Mouse (Mus musculus): ENCODE results near the gene Txnrd1. TPM values are rescaled to one million over a fixed set of nuclear protein-coding genes. Genes with fewer than 3 reads are reported as not detected.
A peak's percentile ranks its signal among the peaks of the same experiment; 100 is the strongest.

The Txnrd1 gene
- polyA plus RNA-seq, 1 experiment: 32.2 TPM

DNA sequence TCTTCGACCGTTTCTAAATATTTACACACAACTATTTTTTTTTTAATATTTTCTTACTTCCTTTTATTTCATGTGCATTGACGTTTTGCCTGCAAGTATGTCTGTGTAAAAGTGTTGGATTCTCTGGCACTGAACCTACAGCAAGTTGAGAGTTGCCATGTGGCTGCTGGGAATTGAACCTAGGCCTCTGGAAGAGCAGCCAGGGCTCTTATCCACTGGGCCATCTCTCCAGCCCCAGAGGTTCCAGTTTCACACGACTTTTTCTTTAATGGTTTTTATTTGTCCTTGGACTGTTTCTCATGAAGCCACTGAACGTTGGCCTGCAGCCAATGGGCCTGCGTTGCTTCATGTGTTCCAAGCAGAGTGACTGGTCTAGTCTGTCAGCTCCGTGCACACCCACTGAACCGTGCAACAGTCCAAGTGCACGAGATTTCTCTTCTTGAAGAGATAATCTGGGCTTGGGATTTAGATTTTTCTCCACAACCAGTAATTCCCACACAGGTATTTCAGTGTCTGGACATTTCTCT is 55.8 kb downstream of the Txnrd1 start:
- 49% methylated on average over 9 of the region's 9 CpGs for WGBS
- no peak overlapping the region for H3K4me3 ChIP-seq (ENCODE audit: control insufficient read depth, insufficient read depth, low read length)
- DNase-seq: no peak
- TF ChIP-seq POLR2A (IDR thresholded peaks at IDR 0.05; ENCODE audit: control insufficient read depth, extremely low read depth, insufficient read depth, low read length, poor library complexity) (no peak), CTCF (IDR thresholded peaks at IDR 0.05; ENCODE audit: borderline replicate concordance, control insufficient read depth, extremely low read depth, insufficient read depth, low read length, poor library complexity) (no peak)
- H3K36me3 ChIP-seq (ENCODE audit: control insufficient read depth, insufficient read depth, low read length): peaks cover 24% of the 10 kb centered on the region
- H3K4me1 ChIP-seq (replicated peaks; ENCODE audit: control insufficient read depth, insufficient read depth, low read length): peaks cover 42% of the 10 kb centered on the region
- no peaks in the 10 kb centered on the region for H3K27me3 ChIP-seq (ENCODE audit: control insufficient read depth, insufficient read depth, low read length)
- no peak overlapping the region for H3K27ac ChIP-seq (ENCODE audit: control insufficient read depth, insufficient read depth, low read length)

DNA sequence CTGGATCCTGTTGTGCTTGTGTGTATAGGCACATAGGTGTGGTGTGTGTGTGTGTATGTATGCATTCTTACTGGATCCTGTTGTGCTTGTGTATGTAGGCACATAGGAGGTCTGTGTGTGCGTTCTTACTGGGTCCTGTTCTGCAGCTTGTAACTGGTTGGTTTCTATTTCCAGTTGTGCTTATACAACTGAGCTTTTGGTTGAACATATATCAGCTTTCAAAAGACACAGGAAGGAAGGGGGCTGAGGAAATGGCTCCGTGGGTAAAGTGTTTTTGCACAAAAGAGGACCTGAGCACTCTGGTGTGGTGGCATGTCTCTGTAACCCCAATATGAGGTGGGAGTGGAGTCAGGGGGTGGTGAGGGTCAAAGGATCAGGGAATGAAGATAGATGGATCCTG is 57.2 kb downstream of the Txnrd1 start:
- H3K36me3 ChIP-seq (ENCODE audit: control insufficient read depth, insufficient read depth, low read length): peaks cover 13% of the 10 kb centered on the region
- TF ChIP-seq POLR2A (IDR thresholded peaks at IDR 0.05; ENCODE audit: control insufficient read depth, extremely low read depth, insufficient read depth, low read length, poor library complexity) (no peak), CTCF (IDR thresholded peaks at IDR 0.05; ENCODE audit: borderline replicate concordance, control insufficient read depth, extremely low read depth, insufficient read depth, low read length, poor library complexity) (no peak)
- no peak for DNase-seq
- 6% methylated on average over 2 of the region's 2 CpGs for WGBS
- no peak overlapping the region for H3K4me3 ChIP-seq (ENCODE audit: control insufficient read depth, insufficient read depth, low read length)
- H3K4me1 ChIP-seq (replicated peaks; ENCODE audit: control insufficient read depth, insufficient read depth, low read length): peaks cover 47% of the 10 kb centered on the region
- no peaks in the 10 kb centered on the region; the same call in 1 of the 2 replicates for H3K27me3 ChIP-seq (ENCODE audit: control insufficient read depth, insufficient read depth, low read length)
- peak overlapping the region; percentile 83 for H3K27ac ChIP-seq (ENCODE audit: control insufficient read depth, insufficient read depth, low read length)

- Histone ChIP-seq H3K4me3 (ENCODE audit: control insufficient read depth, insufficient read depth, low read length) (no peak overlapping the region), H3K27me3 (ENCODE audit: control insufficient read depth, insufficient read depth, low read length) (no peaks in the 10 kb centered on the region; the same call in 1 of the 2 replicates), H3K36me3 (ENCODE audit: control insufficient read depth, insufficient read depth, low read length) (peaks cover 13% of the 10 kb centered on the region), H3K4me1 (replicated peaks; ENCODE audit: control insufficient read depth, insufficient read depth, low read length) (peaks cover 47% of the 10 kb centered on the region), H3K27ac (ENCODE audit: control insufficient read depth, insufficient read depth, low read length) (peak overlapping the region; percentile 82)
- DNase-seq: no peak
- TF ChIP-seq POLR2A (IDR thresholded peaks at IDR 0.05; ENCODE audit: control insufficient read depth, extremely low read depth, insufficient read depth, low read length, poor library complexity): no peak
- TF ChIP-seq CTCF (IDR thresholded peaks at IDR 0.05; ENCODE audit: borderline replicate concordance, control insufficient read depth, extremely low read depth, insufficient read depth, low read length, poor library complexity): no peak
- WGBS: 56% methylated on average over 7 of the region's 7 CpGs
These were observed 57.7 kb downstream of the Txnrd1 start for GRCm38 (mm10) chr10:82891427-82891826.

- no peak overlapping the region for H3K4me3 ChIP-seq (ENCODE audit: control insufficient read depth, insufficient read depth, low read length)
- no peak for DNase-seq
- peaks cover 42% of the 10 kb centered on the region for H3K4me1 ChIP-seq (replicated peaks; ENCODE audit: control insufficient read depth, insufficient read depth, low read length)
- TF ChIP-seq POLR2A (IDR thresholded peaks at IDR 0.05; ENCODE audit: control insufficient read depth, extremely low read depth, insufficient read depth, low read length, poor library complexity) (no peak), CTCF (IDR thresholded peaks at IDR 0.05; ENCODE audit: borderline replicate concordance, control insufficient read depth, extremely low read depth, insufficient read depth, low read length, poor library complexity) (no peak)
- H3K27me3 ChIP-seq (ENCODE audit: control insufficient read depth, insufficient read depth, low read length): no peaks in the 10 kb centered on the region; the same call in 1 of the 2 replicates
- peaks cover 11% of the 10 kb centered on the region for H3K36me3 ChIP-seq (ENCODE audit: control insufficient read depth, insufficient read depth, low read length)
- WGBS: 73% methylated on average over 9 of the region's 9 CpGs
- peak overlapping the region; percentile 30; the same call in 1 of the 2 replicates for H3K27ac ChIP-seq (ENCODE audit: control insufficient read depth, insufficient read depth, low read length)
These were observed 58.8 kb downstream of the Txnrd1 start for GRCm38 (mm10) chr10:82892442-82893055.

GRCm38 (mm10) chr10:82893872-82894650 is 60.3 kb downstream of the Txnrd1 start:
- TF ChIP-seq CTCF (IDR thresholded peaks at IDR 0.05; ENCODE audit: borderline replicate concordance, control insufficient read depth, extremely low read depth, insufficient read depth, low read length, poor library complexity): no peak
- TF ChIP-seq POLR2A (IDR thresholded peaks at IDR 0.05; ENCODE audit: control insufficient read depth, extremely low read depth, insufficient read depth, low read length, poor library complexity): no peak
- Histone ChIP-seq H3K27me3 (ENCODE audit: control insufficient read depth, insufficient read depth, low read length) (no peaks in the 10 kb centered on the region; the same call in 1 of the 2 replicates), H3K36me3 (ENCODE audit: control insufficient read depth, insufficient read depth, low read length) (peaks cover 5% of the 10 kb centered on the region), H3K4me1 (replicated peaks; ENCODE audit: control insufficient read depth, insufficient read depth, low read length) (peaks cover 42% of the 10 kb centered on the region), H3K4me3 (ENCODE audit: control insufficient read depth, insufficient read depth, low read length) (no peak overlapping the region), H3K27ac (ENCODE audit: control insufficient read depth, insufficient read depth, low read length) (peak overlapping the region; percentile 10; the same call in 1 of the 2 replicates)
- DNase-seq: no peak
- WGBS: 66% methylated on average over 18 of the region's 18 CpGs

GRCm38 (mm10) chr10:82897936-82898335 is 64.2 kb downstream of the Txnrd1 start:
- Histone ChIP-seq H3K36me3 (ENCODE audit: control insufficient read depth, insufficient read depth, low read length) (peaks cover 5% of the 10 kb centered on the region), H3K4me3 (ENCODE audit: control insufficient read depth, insufficient read depth, low read length) (no peak overlapping the region), H3K27ac (ENCODE audit: control insufficient read depth, insufficient read depth, low read length) (no peak overlapping the region), H3K27me3 (ENCODE audit: control insufficient read depth, insufficient read depth, low read length) (no peaks in the 10 kb centered on the region; the same call in 1 of the 2 replicates), H3K4me1 (replicated peaks; ENCODE audit: control insufficient read depth, insufficient read depth, low read length) (peaks cover 28% of the 10 kb centered on the region)
- 96% methylated on average over 13 of the region's 13 CpGs for WGBS
- TF ChIP-seq POLR2A (IDR thresholded peaks at IDR 0.05; ENCODE audit: control insufficient read depth, extremely low read depth, insufficient read depth, low read length, poor library complexity): no peak
- TF ChIP-seq CTCF (IDR thresholded peaks at IDR 0.05; ENCODE audit: borderline replicate concordance, control insufficient read depth, extremely low read depth, insufficient read depth, low read length, poor library complexity): no peak
- DNase-seq: no peak

All from thymus, adult 2 months (tissue).